In genomic region chr8:41444258-41444945, GRCm38 (mm10) we compare ENCODE assay signal across 10 mouse cellular contexts. TPM values are rescaled to one million over a fixed set of nuclear protein-coding genes. Genes with fewer than 3 reads are reported as not detected.
A peak's percentile ranks its signal among the peaks of the same experiment; 100 is the strongest.
DNase-seq lines count a peak whose midpoint lies in the region; ATAC-seq lines count a peak whose summit lies in the region.
"Had no signal": no experiment of that assay in that cellular context is flagged by ENCODE, and none has a peak within 500 bp of the region (broad histone marks: within the 10 kb centered on the region; RNA-seq: fewer than 3 reads in every experiment).

No protein-coding gene starts in this region.

- ATAC-seq in embryonic facial prominence, embryonic 11.5 days (replicated peaks; ENCODE audit: insufficient number of reproducible peaks, low FRiP score, low TSS enrichment, low read depth): peak; percentile 56; the same call in 1 of the 2 replicates
- ATAC-seq in hindbrain, embryonic 14.5 days (ENCODE audit: low FRiP score): peak; percentile 14; the same call in 1 of the 2 replicates
- ATAC-seq in hindbrain, embryonic 13.5 days (ENCODE audit: low FRiP score): no peak
- 0 out of 2 replicates have a peak, but pooled peaks have one; percentile 47 for ATAC-seq in limb, embryonic 12.5 days (ENCODE audit: insufficient number of reproducible peaks, insufficient read depth, low FRiP score, low TSS enrichment, low read depth)

- WGBS in embryonic facial prominence, embryonic 11.5 days: 81% methylated on average over 11 of the region's 11 CpGs
- WGBS in embryonic facial prominence, embryonic 10.5 days: 77% methylated on average over 11 of the region's 11 CpGs
- WGBS in hindbrain, embryonic 14.5 days: 81% methylated on average over 11 of the region's 11 CpGs
- 82% methylated on average over 11 of the region's 11 CpGs for WGBS in hindbrain, embryonic 13.5 days
- 41% methylated on average over 11 of the region's 11 CpGs for WGBS in limb, embryonic 12.5 days

- no peak overlapping the region for H3K4me2 ChIP-seq in embryonic facial prominence, embryonic 11.5 days (ENCODE audit: low read depth, low read length)
- H3K4me2 ChIP-seq in hindbrain, embryonic 14.5 days (replicated peaks): no peak overlapping the region
- no peak overlapping the region for H3K4me2 ChIP-seq in hindbrain, embryonic 13.5 days
- no peak overlapping the region; the same call in 1 of the 2 replicates for H3K4me2 ChIP-seq in limb, embryonic 12.5 days
- H3K4me2 ChIP-seq: embryonic facial prominence, embryonic 12.5 days; heart, embryonic 12.5 days had no signal

- no peak overlapping the region for H3K4me3 ChIP-seq in embryonic facial prominence, embryonic 11.5 days (ENCODE audit: low read depth, low read length)
- H3K4me3 ChIP-seq in embryonic facial prominence, embryonic 10.5 days: no peak overlapping the region
- no peak overlapping the region for H3K4me3 ChIP-seq in hindbrain, embryonic 14.5 days (replicated peaks; ENCODE audit: low read length)
- no peak overlapping the region for H3K4me3 ChIP-seq in hindbrain, embryonic 13.5 days
- H3K4me3 ChIP-seq in limb, embryonic 12.5 days (replicated peaks): no peak overlapping the region
- H3K4me3 ChIP-seq: embryonic facial prominence, embryonic 12.5 days; heart, embryonic 12.5 days had no signal

- no peak overlapping the region for H3K9ac ChIP-seq in embryonic facial prominence, embryonic 11.5 days (replicated peaks; ENCODE audit: low read length)
- H3K9ac ChIP-seq in hindbrain, embryonic 14.5 days: no peak overlapping the region
- no peak overlapping the region for H3K9ac ChIP-seq in hindbrain, embryonic 13.5 days
- no peak overlapping the region for H3K9ac ChIP-seq in limb, embryonic 12.5 days (replicated peaks)
- H3K9ac ChIP-seq: embryonic facial prominence, embryonic 12.5 days; heart, embryonic 12.5 days had no signal

- H3K27ac ChIP-seq in embryonic facial prominence, embryonic 11.5 days (replicated peaks; ENCODE audit: low read depth, low read length): no peak overlapping the region
- no peak overlapping the region for H3K27ac ChIP-seq in embryonic facial prominence, embryonic 10.5 days (replicated peaks)
- H3K27ac ChIP-seq in hindbrain, embryonic 14.5 days: no peak overlapping the region
- H3K27ac ChIP-seq in hindbrain, embryonic 13.5 days: no peak overlapping the region
- peak overlapping the region; percentile 35; the same call in 1 of the 2 replicates for H3K27ac ChIP-seq in limb, embryonic 12.5 days
- H3K27ac ChIP-seq: embryonic facial prominence, embryonic 12.5 days; hindbrain, postnatal 0 days had no signal

- no peak for DNase-seq in embryonic facial prominence, embryonic 11.5 days (ENCODE audit: low spot score)
- DNase-seq in embryonic facial prominence, embryonic 10.5 days (ENCODE audit: low spot score): no peak
- no peak for DNase-seq in hindbrain, embryonic 14.5 days (ENCODE audit: low spot score)
- peak; percentile 13 for DNase-seq in ES-CJ7 (ENCODE audit: low read depth, low spot score)
- no peak for DNase-seq in layer of hippocampus, postnatal 14 days (ENCODE audit: low spot score in 2 of 2)

- no peaks in the 10 kb centered on the region for H3K36me3 ChIP-seq in embryonic facial prominence, embryonic 11.5 days (replicated peaks; ENCODE audit: control insufficient read depth, insufficient read depth, low read depth, low read length)
- no peaks in the 10 kb centered on the region for H3K36me3 ChIP-seq in embryonic facial prominence, embryonic 10.5 days (replicated peaks)
- no peaks in the 10 kb centered on the region for H3K36me3 ChIP-seq in hindbrain, embryonic 14.5 days (replicated peaks; ENCODE audit: control insufficient read depth, insufficient read depth)
- no peaks in the 10 kb centered on the region for H3K36me3 ChIP-seq in hindbrain, embryonic 13.5 days
- no peaks in the 10 kb centered on the region for H3K36me3 ChIP-seq in limb, embryonic 12.5 days
- H3K36me3 ChIP-seq: embryonic facial prominence, embryonic 12.5 days; heart, embryonic 12.5 days had no signal

- H3K27me3 ChIP-seq in embryonic facial prominence, embryonic 11.5 days (ENCODE audit: control insufficient read depth, insufficient read depth, low read length): no peaks in the 10 kb centered on the region
- peaks cover 3% of the 10 kb centered on the region; the same call in 1 of the 2 replicates for H3K27me3 ChIP-seq in embryonic facial prominence, embryonic 10.5 days (replicated peaks; ENCODE audit: low read depth, poor library complexity, severe bottlenecking)
- H3K27me3 ChIP-seq in hindbrain, embryonic 14.5 days (ENCODE audit: control insufficient read depth, insufficient read depth, low read length): no peaks in the 10 kb centered on the region
- H3K27me3 ChIP-seq in hindbrain, embryonic 13.5 days: 0 out of 2 replicates have a peak, but pooled peaks cover 2% of the 10 kb centered on the region
- peaks cover 8% of the 10 kb centered on the region; the same call in 1 of the 2 replicates for H3K27me3 ChIP-seq in limb, embryonic 12.5 days
- H3K27me3 ChIP-seq: embryonic facial prominence, embryonic 12.5 days had no signal

- H3K9me3 ChIP-seq in embryonic facial prominence, embryonic 11.5 days (replicated peaks; ENCODE audit: control insufficient read depth, low read length): no peaks in the 10 kb centered on the region
- H3K9me3 ChIP-seq in embryonic facial prominence, embryonic 10.5 days: no peaks in the 10 kb centered on the region
- no peaks in the 10 kb centered on the region for H3K9me3 ChIP-seq in hindbrain, embryonic 14.5 days (ENCODE audit: control insufficient read depth, low read length)
- H3K9me3 ChIP-seq in hindbrain, embryonic 13.5 days: no peaks in the 10 kb centered on the region
- H3K9me3 ChIP-seq in limb, embryonic 12.5 days: no peaks in the 10 kb centered on the region
- H3K9me3 ChIP-seq: embryonic facial prominence, embryonic 12.5 days; heart, embryonic 12.5 days had no signal

- no peaks in the 10 kb centered on the region for H3K4me1 ChIP-seq in embryonic facial prominence, embryonic 11.5 days (ENCODE audit: control insufficient read depth, insufficient read depth, low read length)
- H3K4me1 ChIP-seq in embryonic facial prominence, embryonic 10.5 days: no peaks in the 10 kb centered on the region
- H3K4me1 ChIP-seq in hindbrain, embryonic 14.5 days (replicated peaks; ENCODE audit: control insufficient read depth, insufficient read depth, low read length): no peaks in the 10 kb centered on the region
- no peaks in the 10 kb centered on the region for H3K4me1 ChIP-seq in hindbrain, embryonic 13.5 days (replicated peaks)
- H3K4me1 ChIP-seq in limb, embryonic 12.5 days (replicated peaks): peaks cover 7% of the 10 kb centered on the region
- H3K4me1 ChIP-seq: embryonic facial prominence, embryonic 12.5 days; heart, embryonic 12.5 days had no signal

RNA-seq across cellular contexts. Expression of gene Frg1, which starts 27.5 kb away (rescaled TPM):
- 136 and 148 TPM in 2 replicates for polyA plus RNA-seq in embryonic facial prominence, embryonic 11.5 days (2014; fragmentation: Nextera tagmentation; extraction: Ambion mirVana)
- polyA plus RNA-seq in embryonic facial prominence, embryonic 10.5 days (2016; fragmentation: Nextera tagmentation; extraction: Ambion mirVana): 109 and 114 TPM in 2 replicates
- 69.1 and 70.9 TPM in 2 replicates for polyA plus RNA-seq in hindbrain, embryonic 14.5 days (2014; fragmentation: Nextera tagmentation; extraction: Ambion mirVana)
- polyA plus RNA-seq in hindbrain, embryonic 13.5 days (2015; fragmentation: Nextera tagmentation; extraction: Ambion mirVana): 88.5 and 95.1 TPM in 2 replicates
- polyA plus RNA-seq in limb, embryonic 12.5 days (2016; fragmentation: Nextera tagmentation; extraction: Ambion mirVana): 129 and 130 TPM in 2 replicates
- 10 to 100 TPM; 32.1 to 32.4 TPM for total RNA-seq in layer of hippocampus, postnatal 14 days (2021)
